Mouse (Mus musculus) kidney, adult 2 months (tissue): ENCODE measurements around the gene Iqsec1.

Source experiments
- CTCF ChIP-seq: fragments of 200-500 bp; conservative IDR thresholded peaks from 2 replicates; pipeline ENCODE4 v1.5.1; 2011; ENCODE audit warnings: low read depth, mild to moderate bottlenecking, control low read depth, low read length, moderate library complexity, mixed read lengths; ENCODE audit not compliant: insufficient read depth, insufficient read length
- POLR2A ChIP-seq: fragments of 200-500 bp; IDR thresholded peaks from one replicate; pipeline ENCODE4 v1.6.1; 2011; ENCODE audit warnings: low read depth, low read length, control low read depth

- TF ChIP-seq POLR2A = no peak
- no peak for TF ChIP-seq CTCF
Observed at GRCm38 (mm10) chr6:90627556-90627955, 360.9 kb downstream of the Iqsec1 start.
